Mouse (Mus musculus) G1E (cell line): ENCODE measurements around the gene G430095P16Rik. TPM values are rescaled to one million over a fixed set of nuclear protein-coding genes. Genes with fewer than 3 reads are reported as not detected.

Source experiments
- ATAC-seq: 2 replicates; pipeline ENCODE4 v1.8.0; 2016; ENCODE audit warnings: mild to moderate bottlenecking; ENCODE audit not compliant: insufficient number of reproducible peaks, poor library complexity, low FRiP score, severe bottlenecking; ENCODE audit errors: extremely low read depth
- DNase-seq: peaks from one replicate; pipeline ENCODE4 v3.0.0; 2012; ENCODE audit warnings: low spot score
- H3K27me3 ChIP-seq: 2 replicates; pipeline ENCODE4 v1.6.1; 2012; ENCODE audit warnings: mild to moderate bottlenecking, low read length, inconsistent platforms; ENCODE audit not compliant: insufficient read depth
- H3K36me3 ChIP-seq: replicated peaks from 2 replicates; pipeline ENCODE3; 2012; ENCODE audit warnings: mild to moderate bottlenecking, inconsistent platforms
- H3K4me1 ChIP-seq: 2 replicates; pipeline ENCODE4 v1.6.1; 2012; ENCODE audit warnings: low read depth, low read length, inconsistent platforms, mixed read lengths; ENCODE audit not compliant: insufficient read depth
- H3K4me3 ChIP-seq: 2 replicates; pipeline ENCODE4 v1.5.1; 2012; ENCODE audit warnings: low read depth, mild to moderate bottlenecking, inconsistent platforms, low read length, moderate library complexity, mixed read lengths
- H3K9me3 ChIP-seq: replicated peaks from 2 replicates; pipeline ENCODE4 v1.6.1; 2012; ENCODE audit warnings: inconsistent platforms
- CTCF ChIP-seq: IDR thresholded peaks from 2 replicates; pipeline ENCODE4 v1.5.1; 2012; ENCODE audit warnings: low read depth, low read length, inconsistent platforms, mixed read lengths
- GATA1 ChIP-seq: IDR thresholded peaks from 2 replicates; pipeline ENCODE4 v1.6.1; 2012; ENCODE audit warnings: borderline replicate concordance, low read length, inconsistent platforms, mixed read lengths
- GATA2 ChIP-seq: IDR thresholded peaks from 2 replicates; pipeline ENCODE4 v1.6.1; 2012; ENCODE audit warnings: low read depth, low read length, inconsistent platforms, borderline replicate concordance
- POLR2AphosphoS5 ChIP-seq: IDR thresholded peaks from 2 replicates; pipeline ENCODE4 v1.6.1; 2012; ENCODE audit warnings: low read depth, low read length, inconsistent platforms; ENCODE audit not compliant: insufficient replicate concordance
- TAL1 ChIP-seq: conservative IDR thresholded peaks from 2 replicates; pipeline ENCODE4 v1.6.1; 2012; ENCODE audit warnings: low read depth, low read length, inconsistent platforms, mixed read lengths
- polyA plus RNA-seq: library from polyadenylated mRNA; stranded (reverse); fragments of >175 nt; gene quantifications from 2 replicates; pipeline ENCODE4 v1.2.3, GENCODE M21; 2012
- total RNA-seq, 2 experiments: library from RNA; stranded (forward) in 1 of 2; stranded (reverse) in 1 of 2; fragments of 200-1000 nt in 1 of 2; fragments of >200 nt in 1 of 2; fragmentation: Nextera tagmentation in 1 of 2; gene quantifications; 2 replicates each; pipeline ENCODE4 v1.2.3; 2014 to 2017

G430095P16Rik gene
- total and polyA plus RNA-seq, 3 experiments: 11.3 to 39.9 (median 35.2) TPM

- H3K4me3 ChIP-seq: peak overlapping the region; percentile 81
- H3K36me3 ChIP-seq: peaks cover 61% of the 10 kb centered on the region
- DNase-seq (no peak), ATAC-seq (no peak)
- TF ChIP-seq TAL1 (no peak), GATA2 (no peak), POLR2AphosphoS5 (peak; percentile 4; the same call in 1 of the 2 replicates)
- H3K9me3 ChIP-seq: no peaks in the 10 kb centered on the region
- H3K4me1 ChIP-seq: peaks cover 66% of the 10 kb centered on the region
- no peaks in the 10 kb centered on the region for H3K27me3 ChIP-seq
Observed at GRCm38 (mm10) chr8:84702963-84703465, 19.8 kb upstream of the G430095P16Rik start.

- Histone ChIP-seq H3K9me3 (no peaks in the 10 kb centered on the region), H3K4me1 (peaks cover 65% of the 10 kb centered on the region), H3K36me3 (peaks cover 54% of the 10 kb centered on the region), H3K4me3 (peak overlapping the region; percentile 81), H3K27me3 (no peaks in the 10 kb centered on the region)
- TF ChIP-seq GATA2 (no peak), GATA1 (no peak), CTCF (no peak), TAL1 (no peak), POLR2AphosphoS5 (no peak; the same call in 1 of the 2 replicates)
- ATAC-seq (no peak), DNase-seq (no peak)
Observed at GRCm38 (mm10) chr8:84703466-84704249, 19.1 kb upstream of the G430095P16Rik start.

GRCm38 (mm10) chr8:84704356-84704755 lies 18.5 kb upstream of the G430095P16Rik start:
- peaks cover 65% of the 10 kb centered on the region for H3K4me1 ChIP-seq
- H3K4me3 ChIP-seq: peak overlapping the region; percentile 81
- no peaks in the 10 kb centered on the region for H3K9me3 ChIP-seq
- TF ChIP-seq GATA2: no peak
- TF ChIP-seq TAL1: no peak
- TF ChIP-seq GATA1: no peak
- peak; percentile 89 for TF ChIP-seq CTCF
- TF ChIP-seq POLR2AphosphoS5: 0 out of 2 replicates have a peak, but pooled peaks have one; percentile 56
- no peak for ATAC-seq
- H3K36me3 ChIP-seq: peaks cover 49% of the 10 kb centered on the region
- no peaks in the 10 kb centered on the region for H3K27me3 ChIP-seq
- peak; percentile 72 for DNase-seq

- peaks cover 44% of the 10 kb centered on the region for H3K36me3 ChIP-seq
- no peaks in the 10 kb centered on the region for H3K27me3 ChIP-seq
- no peaks in the 10 kb centered on the region for H3K9me3 ChIP-seq
- ATAC-seq (no peak), DNase-seq (peak; percentile 66)
- peak overlapping the region; percentile 81 for H3K4me3 ChIP-seq
- H3K4me1 ChIP-seq: peaks cover 64% of the 10 kb centered on the region
- TF ChIP-seq POLR2AphosphoS5: peak; percentile 95
- TF ChIP-seq TAL1: no peak
Observed at GRCm38 (mm10) chr8:84704867-84705831, 17.7 kb upstream of the G430095P16Rik start.

- Histone ChIP-seq H3K27me3 (no peaks in the 10 kb centered on the region), H3K4me1 (peaks cover 62% of the 10 kb centered on the region), H3K9me3 (no peaks in the 10 kb centered on the region), H3K36me3 (peaks cover 45% of the 10 kb centered on the region), H3K4me3 (peak overlapping the region; percentile 81)
- no peak for DNase-seq
- no peak for ATAC-seq
- no peak for TF ChIP-seq GATA1
- no peak for TF ChIP-seq GATA2
- TF ChIP-seq CTCF: no peak
- no peak for TF ChIP-seq TAL1
- TF ChIP-seq POLR2AphosphoS5: no peak; the same call in 1 of the 2 replicates
Observed at GRCm38 (mm10) chr8:84705960-84706359, 16.8 kb upstream of the G430095P16Rik start.
